Mouse (Mus musculus) telencephalon, adult 2 months (tissue): ENCODE data around the gene Obp2a.
A peak's percentile ranks its signal among the peaks of the same experiment; 100 is the strongest.
"Not testable (repeated sequence)": the region's sequence is repeated elsewhere in the genome, so short reads cannot be mapped to it uniquely, and the experiment has no call there.

Experiments used
- DNase-seq: peaks from one replicate; pipeline ENCODE4 v3.0.0-alpha.2; 2011; ENCODE audit warnings: low read depth, low spot score

Gene Obp2a

DNA sequence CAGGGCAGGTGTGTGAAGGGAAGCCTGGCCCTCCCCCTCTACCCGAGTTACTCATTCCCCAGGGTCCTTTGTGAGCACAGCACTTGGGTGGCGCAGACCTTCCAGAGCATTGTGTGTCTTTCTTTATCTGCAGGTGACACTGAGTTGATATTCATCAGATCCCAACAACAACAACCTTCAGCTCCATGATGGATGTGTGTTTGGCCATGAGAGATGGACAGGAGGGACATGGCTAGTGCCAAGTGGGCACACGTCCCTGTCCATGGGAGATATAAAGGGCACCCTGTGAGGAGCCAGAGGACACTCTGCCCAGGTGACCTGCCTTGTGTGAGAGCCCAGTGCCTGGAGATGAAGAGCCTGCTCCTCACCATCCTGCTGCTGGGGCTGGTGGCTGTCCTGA, at the start of gene Obp2a:
Gene Obp2a (plus strand): TSS at position 301 of the 400 bp plus-strand sequence.
- not testable (repeated sequence) for DNase-seq

DNA sequence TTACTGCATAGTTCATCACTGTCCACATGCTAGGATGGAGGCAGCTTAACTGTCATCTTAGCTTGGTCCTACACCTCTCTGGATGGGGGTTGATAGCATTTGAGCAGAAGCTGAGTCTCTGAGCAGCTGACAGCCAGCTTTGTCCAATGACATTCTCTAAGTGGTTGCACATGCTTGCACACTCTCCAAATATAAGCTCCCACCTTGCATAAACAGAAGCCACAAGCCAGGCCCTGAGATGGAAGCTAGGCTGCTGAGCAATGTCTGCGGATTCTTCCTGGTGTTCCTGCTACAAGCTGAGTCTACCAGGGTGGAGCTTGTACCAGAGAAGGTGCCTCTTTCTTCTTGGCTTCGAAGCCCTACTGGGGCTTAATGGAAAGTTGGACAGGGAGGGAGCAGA, 46.9 kb upstream of the Obp2a start, which contains the start of gene Lcn8:
Gene Lcn8 (plus strand): TSS at position 219 of the 400 bp plus-strand sequence.
- no peak for DNase-seq

DNA sequence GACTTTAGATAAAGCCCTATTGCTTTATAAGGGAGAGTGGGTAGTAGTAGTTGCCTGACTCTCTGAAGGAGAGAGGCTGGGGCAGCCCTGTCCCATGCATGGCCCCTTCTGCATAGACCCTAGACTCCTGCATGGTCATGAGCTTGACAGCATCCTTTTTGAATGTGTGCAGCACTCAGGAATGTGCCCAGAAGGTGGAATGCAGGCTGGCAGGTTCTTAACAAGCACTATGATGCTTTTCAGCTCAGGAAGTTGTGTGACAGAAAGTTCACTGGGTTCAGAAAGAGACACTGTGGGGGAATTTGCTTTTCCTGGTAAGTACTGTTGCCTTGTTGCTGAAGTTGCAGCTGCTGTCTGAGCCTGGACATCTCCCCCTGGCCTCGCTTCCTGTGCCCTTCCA, 45.3 kb upstream of the Obp2a start:
- no peak for DNase-seq

DNA sequence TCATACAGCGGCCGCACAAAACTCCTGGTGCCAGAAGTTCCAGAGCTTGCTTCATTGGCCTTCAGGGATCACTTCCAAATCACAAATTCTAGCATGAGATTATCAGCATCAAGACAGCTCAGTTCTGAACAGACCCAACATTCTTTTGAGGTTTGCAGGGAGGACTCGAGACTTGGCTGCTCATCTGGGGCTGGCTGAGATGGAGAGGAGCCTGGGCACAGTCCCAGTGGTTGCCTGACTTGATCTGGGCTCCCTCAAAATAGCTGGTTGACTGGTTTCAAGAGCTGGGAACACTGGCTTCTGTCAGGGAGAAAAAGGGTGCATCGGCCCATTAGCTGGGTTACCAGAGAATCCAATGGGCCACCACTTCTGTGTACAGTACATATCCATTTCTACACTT, 43.2 kb upstream of the Obp2a start:
- no peak for DNase-seq

DNA sequence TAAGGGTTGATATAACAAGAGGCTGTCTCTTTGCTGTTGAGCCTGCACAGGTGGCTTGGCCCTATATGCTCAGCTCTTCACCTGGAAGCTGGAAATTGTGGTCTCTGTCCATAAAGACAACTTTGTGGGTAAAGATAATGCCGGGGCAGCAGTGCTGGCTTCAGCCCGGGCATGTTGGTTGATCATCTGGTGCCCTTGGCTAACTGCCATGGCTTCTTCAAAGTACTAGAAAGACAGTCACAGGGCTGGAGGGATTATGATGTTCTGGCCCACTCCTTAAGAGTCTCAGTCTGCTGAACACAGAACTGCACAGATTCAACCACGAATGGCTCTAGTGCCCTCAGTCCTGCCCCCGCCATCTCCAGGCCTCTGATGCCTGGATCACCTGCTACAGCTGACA, 42.6 kb upstream of the Obp2a start:
- no peak for DNase-seq

DNA sequence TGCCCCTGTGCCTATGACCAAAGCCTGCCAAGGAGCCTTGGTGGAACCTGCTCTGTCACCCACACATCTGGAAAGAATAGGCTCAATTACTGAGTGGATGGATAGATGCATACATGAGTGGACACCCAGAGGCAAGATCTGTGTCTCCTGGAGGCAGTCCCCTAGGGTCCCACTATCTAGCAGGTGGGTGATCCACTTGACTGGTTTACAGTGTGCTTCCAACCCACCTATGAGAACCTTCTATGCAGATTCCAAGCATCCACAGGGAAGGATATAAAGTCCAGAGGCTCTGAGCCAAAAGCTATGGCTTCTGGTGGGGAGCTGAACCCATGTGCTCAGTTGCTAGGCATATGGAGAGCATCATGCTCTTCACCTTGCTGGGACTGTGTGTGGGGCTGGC, 42.2 kb upstream of the Obp2a start, which contains the start of gene Lcn5:
Gene Lcn5 (plus strand): TSS at position 301 of the 400 bp plus-strand sequence.
- no peak for DNase-seq

DNA sequence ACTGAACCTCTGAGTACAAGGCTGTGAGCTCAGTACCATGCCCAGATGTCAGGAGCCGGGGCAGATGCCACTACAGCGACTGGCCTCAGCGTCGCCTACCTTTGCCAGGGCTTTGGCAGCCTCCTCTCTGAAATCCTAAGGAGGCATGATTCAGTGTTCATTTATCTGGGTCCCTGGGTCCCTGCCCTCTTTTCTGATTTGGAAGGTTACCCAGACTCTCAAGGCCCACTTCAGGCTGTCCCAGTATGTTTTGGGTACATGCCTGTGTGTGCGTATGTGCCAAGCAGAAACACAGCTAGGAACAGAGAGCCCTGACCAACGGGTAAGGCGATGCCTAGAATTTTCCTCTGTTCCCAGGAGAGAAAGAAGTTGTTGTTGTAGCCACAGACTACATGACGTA, 39.6 kb upstream of the Obp2a start:
- DNase-seq, result no peak

DNA sequence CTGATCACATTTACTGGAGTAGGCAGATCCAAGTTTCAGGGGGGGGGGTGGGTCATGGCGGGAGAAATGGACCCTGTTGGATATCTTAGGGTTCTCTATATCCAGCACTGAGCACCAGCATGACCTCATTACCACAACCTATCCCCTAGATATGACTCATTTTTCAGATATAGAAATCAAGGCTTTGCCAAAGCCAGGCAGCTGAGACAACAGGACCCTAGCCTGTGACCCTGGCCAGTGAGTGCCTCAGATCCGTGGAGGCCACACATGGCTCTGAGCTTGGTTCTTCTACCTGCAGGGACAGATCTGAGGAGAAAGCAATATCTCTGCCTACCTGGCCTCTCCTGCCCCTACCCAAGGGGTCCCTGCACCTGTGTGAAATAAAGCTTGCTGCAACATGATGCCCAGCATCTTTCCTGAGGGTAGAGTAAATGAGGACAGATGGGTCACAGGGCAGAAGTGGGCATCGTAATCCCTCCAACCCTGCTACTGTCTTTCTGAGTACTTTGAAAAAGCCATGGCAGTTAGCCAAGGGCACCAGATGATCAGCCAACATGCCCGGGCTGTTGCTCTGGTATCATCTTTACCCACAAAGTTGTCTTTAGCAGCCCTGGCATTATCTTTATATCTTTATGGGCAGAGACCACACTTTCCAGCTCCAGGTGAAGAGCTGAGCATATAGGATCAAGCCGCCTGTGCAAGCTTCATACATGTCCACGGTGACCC, 38.4 kb upstream of the Obp2a start:
- no peak for DNase-seq

DNA sequence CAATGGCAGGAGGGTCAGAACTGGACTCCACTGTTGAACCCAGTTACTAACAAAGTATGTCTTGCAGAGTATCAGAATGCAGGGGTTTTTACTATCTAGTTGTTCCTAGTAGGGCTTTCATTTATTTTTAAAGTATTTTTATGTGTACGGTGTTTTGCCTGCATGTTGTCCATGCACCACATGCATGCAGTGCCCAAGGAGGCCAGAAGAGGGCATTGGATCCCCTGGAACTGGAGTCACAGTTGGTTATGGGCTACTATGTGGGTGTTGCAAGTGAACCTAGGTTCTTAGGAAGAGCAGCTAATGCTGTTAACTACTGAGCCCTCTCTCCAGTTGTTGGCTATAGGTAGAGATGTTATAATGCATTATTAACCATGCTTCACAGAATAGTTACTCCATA, 36.3 kb upstream of the Obp2a start:
- DNase-seq, result no peak

DNA sequence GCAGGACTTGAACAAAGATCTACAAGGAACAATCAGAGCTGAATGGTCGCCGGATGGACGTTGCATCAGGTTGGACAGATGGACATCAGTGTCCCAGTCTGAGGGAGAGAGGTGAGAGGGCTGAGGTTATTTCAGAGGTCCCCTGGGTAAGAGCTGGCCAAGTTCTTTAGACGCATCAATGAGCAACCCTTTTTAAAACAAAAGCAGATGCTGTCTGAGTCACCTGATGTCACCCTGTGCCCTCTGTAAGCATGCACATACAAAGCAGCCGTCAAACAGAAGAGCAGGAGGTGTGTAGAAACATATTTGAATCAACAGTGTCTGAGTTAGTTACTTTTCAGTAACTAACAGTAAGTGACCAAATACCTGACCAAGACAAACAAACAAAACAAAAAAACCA, 35.7 kb upstream of the Obp2a start:
- no peak for DNase-seq

DNA sequence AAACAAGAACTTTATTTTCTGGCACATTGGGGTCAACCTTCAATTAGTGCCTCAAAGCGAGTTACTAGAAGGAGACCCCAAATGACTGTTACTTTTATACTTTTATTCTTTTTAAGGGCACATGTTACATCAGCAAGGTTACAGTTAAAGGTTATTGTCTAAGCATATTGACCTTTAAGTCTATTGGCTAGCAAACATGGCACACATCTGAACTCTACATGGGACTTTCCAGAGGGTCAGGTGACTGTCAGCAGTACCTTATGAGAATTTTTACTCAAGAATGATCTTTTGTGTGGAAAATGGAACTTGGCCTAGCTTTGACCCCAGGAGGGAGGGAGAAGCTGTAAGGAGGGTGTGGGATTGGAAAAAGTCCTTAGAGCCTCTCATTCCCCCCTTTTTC, 33.3 kb upstream of the Obp2a start:
- no peak for DNase-seq

DNA sequence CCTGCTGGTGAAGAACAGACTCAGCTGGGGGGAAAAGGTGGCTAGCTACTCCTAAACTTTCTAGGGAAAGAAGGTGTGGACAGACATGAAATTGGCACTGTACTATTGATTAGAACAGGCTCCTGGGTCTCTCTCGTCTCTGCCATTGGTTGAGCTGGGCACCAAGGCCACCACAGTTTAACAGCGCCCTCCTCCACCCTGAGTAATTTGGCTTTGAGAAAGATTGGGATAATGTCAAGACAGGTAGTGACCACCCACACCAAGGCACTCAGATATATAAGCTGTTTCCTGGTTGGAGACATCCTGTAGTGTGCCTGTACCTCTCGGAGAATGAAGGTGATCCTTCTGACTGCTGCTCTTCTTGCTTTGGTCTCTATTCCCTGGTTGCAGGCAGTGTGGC, 23.4 kb upstream of the Obp2a start, which contains the start of gene Lcn6:
Gene Lcn6 (plus strand): TSS at position 301 of the 400 bp plus-strand sequence.
- no peak for DNase-seq

DNA sequence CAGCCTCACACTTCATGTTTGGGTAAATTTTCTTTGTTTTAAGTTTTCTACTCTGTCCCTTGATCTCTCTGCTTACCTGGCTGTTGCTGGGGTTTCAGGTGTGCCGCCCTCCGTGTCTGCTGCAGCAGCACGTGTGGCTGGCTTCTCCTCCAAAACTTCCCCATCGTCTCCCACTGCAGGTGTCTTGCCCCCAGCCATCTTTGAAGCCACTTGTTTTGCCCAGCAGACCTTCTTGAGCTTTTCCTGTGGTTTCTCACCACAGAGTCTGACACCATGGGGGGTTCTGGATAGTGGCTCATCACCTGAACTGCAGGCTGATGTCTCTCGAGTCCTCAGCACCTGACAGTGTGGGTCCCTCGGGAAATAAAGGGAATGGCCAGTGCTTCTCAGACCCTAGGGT, 20.3 kb upstream of the Obp2a start:
- DNase-seq, result no peak

DNA sequence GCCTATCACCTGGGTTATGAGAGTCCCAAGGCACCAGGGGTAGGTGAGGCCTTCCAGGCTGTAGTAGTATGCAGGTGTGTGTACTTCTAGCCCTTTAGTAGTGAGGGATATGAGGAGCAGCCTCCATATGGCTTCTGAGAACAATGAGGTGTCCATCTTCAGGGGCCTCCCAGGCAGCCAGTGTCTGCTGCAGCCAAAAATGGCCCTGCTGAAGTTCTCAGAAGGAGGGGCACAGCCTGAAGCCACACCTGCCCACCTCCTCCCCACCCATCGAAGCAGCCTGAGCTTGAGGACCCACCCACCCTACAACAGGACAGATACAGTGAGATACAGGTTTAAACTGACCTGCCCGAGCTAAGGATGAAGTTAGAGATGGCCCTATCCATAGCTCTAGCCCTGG, 17.4 kb upstream of the Obp2a start, which contains the start of gene Lcn10:
Gene Lcn10 (plus strand): TSS at position 301 of the 400 bp plus-strand sequence.
- DNase-seq, result no peak

DNA sequence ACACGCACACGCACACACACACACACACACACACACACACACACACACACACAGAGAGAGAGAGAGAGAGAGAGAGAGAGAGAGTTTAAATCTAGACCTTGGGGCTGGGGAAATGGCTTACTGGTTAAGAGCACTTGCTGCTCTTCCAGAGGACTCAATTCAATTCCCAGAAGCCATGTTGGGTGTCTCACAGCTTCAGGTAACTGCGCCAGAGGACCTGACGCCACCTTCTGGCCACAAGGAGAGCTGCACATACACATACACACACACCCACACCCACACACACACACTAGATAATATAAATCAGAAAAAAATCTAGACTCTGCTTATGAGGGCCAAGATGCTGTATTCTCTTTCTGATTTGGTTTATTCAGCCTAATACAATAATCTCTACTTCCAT, 12.9 kb upstream of the Obp2a start:
- no peak for DNase-seq

DNA sequence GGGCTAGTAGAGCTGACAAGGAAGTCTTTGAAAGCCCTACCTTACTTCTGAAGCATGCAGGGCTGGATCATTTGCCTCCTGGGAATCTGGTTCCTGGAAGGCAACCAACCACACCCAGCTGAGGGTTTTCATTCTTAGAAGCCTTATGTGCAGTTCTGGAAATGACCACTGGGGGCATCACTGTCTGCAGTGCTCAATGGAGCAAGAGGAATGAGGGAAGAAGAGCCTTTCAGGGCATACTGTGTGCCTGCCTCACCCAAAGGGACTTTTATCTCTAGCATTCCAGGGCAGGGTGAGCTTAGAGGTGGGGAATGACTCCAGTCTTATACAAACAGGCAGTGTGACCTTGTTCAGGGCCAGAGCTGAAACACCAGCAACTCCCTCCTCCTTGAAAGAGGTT, 5.2 kb upstream of the Obp2a start:
- peak; percentile 16 for DNase-seq

DNA sequence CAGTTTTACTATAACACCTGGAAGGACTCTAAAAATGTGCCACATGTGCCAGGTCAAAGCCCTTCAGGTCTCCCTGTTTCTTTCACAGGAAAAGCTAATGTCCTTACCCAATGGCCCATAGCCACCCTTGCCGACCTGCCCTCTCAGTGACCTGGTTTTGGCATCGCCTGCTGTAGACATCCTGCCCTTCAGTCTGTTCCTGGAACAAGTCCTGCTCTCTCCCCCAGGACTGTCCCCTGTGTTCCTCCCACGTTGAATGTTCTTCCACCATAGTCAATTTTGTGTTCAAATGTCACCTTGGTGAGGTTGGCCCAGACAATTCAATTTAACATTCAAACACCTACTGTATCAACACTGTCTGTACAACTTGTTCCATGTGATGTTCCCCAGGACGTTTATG, 2.9 kb upstream of the Obp2a start:
- DNase-seq, result no peak

DNA sequence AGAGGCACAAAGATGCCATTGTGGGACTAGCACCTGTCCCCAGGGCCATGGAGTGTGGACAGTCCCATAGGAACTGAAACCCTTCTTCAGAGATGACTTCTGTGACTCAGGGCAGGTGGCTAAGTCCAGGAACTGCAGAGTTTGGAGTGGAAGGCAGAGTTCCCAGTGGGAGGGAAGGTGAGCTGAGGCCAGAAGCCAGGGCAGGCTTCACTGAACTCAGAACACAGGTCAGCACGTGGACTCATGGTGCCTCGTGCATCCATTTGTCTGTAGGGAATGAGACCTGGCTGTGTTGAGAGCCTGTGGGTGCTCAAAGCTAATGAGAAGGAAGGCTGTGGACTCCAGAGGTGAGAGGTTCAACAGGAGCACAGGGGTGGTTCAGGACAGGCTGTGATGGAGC, 1.1 kb upstream of the Obp2a start:
- no peak for DNase-seq

DNA sequence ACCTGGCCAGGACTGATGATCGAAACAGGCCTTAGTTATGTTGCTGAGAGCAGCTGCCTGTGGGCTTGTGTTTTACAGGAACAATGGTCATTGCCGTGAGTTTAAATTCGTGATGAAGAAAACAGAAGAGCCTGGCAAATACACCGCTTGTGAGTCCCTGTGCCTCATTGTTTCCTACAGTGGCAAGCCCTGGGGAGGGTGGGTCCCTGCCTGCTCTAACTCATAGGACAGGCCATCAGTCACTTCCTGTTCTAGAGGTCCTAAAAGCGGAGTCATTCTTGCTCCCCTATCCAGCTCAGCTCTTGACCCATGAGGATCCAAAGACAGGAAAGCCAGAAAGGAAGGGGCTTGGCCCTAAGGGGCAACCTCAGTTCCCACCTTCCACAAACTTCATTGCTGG, 1.2 kb downstream of the Obp2a start:
- no peak for DNase-seq

DNA sequence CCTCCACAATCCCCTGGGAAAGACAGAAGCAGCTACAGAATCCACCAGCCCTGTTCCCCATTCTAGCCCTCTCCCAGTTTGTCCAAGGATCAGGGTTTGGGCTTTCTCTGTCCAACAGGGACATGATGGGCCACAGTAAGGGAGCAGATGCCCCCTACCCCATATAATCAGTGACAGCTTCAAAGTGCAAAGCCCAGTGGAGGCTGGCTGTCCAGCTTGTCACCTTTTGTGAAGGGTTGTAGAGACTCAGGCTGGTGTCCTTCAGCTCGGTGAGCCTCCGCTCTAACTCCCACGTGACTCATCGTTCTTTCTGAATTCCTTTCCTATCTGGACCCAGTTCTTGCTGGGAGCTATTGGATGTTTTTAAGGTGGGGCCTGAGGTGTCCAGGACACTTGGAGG, 3.9 kb downstream of the Obp2a start:
- no peak for DNase-seq

DNA sequence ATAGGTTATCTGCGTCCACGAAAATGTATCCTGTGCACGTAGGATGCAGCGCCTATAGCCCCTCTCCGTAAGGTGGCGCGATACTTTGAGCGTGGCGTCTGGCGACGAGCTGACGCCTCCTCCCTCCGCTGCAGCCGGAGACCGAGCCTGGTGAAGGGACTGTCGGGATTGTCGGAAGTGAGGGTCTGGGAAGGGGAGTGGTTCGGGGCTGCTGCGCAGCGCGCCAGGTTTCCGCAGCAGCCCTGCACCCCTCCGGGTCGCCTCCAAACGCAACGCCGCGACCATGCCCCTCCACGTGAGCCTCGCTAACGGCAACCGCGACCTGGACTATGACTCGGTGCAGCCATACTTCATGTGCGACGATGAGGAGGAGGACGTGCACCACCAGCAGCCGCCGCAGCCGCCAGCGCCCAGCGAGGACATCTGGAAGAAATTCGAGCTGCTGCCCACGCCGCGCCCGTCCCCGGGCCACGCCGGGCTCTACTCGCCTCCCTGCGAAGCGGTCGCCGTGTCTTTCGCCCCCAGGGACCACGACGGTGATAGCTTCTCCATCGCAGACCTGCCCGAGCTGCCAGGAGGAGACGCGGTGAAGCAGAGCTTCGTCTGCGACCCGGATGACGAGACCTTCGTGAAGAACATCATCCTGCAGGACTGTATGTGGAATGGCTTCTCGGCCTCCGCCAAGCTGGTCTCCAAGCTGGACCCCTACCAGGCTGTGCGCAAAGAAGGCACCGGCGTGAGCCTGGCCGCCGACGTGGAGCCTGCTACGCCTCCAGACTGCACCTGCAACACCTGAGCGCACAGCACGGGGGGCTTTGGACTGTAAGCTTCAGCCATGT, 7.0 kb downstream of the Obp2a start, which contains the start of gene Bmyc:
Gene Bmyc (plus strand): TSS at position 97 of the 839 bp plus-strand sequence.
- DNase-seq, result peak; percentile 94

DNA sequence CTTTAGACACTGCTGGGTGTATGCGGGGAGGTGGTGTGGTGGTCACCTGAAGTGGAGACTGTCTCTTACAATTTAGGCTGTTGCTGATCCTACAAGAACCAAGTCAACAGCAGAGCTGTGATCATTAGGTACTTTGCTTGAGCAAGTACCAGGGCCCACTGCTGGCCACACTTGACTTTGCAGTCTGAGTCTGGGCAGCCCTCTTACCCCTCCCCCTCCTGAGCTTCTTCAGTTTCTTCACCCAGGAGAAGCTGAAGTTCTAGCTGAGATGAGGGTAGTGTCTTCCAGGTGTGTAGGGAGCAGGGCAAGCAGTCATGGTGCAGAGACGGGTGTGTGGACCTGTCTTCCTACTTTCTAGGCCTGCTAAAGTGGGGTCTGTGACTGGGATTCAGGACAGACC, 8.3 kb downstream of the Obp2a start:
- DNase-seq, result peak; percentile 46

DNA sequence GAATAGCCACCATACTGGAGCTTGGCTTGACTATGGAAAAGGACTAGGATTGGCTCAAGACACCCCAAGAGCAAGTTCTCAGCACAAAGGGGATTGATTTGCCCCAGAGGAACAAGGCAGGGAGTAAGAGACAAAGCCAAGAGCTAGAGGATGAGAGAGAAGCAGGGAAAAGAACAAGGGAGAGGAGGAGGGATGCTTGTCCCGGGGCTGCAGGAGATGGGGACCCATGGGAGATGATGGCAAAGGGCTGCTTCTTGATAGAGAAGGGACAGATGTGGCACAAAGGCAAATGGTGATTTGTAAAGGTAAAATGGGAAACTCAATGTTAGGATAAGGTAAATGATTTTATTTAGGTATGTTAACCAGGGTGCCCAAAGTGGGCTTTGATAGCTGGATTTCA, 9.2 kb downstream of the Obp2a start:
- DNase-seq, result not testable (repeated sequence)
